18 mouse cellular contexts compared by ENCODE assay signal in genomic region chr8:12777171-12777570, GRCm38 (mm10). TPM values are rescaled to one million over a fixed set of nuclear protein-coding genes. Genes with fewer than 3 reads are reported as not detected.
DNase-seq lines count a peak whose midpoint lies in the region; ATAC-seq and TF ChIP-seq lines count a peak whose summit lies in the region.
"Had no signal": no experiment of that assay in that cellular context is flagged by ENCODE, and none has a peak within 500 bp of the region (broad histone marks: within the 10 kb centered on the region; RNA-seq: fewer than 3 reads in every experiment).

No protein-coding gene starts in this region.

- H3K4me1 ChIP-seq in heart, embryonic 13.5 days, result peaks cover 88% of the 10 kb centered on the region
- H3K4me1 ChIP-seq in MEL (ENCODE audit: control insufficient read depth in 1 of 2, insufficient read depth in 2 of 2, low read length in 2 of 2), result peaks cover 16 to 40% of the 10 kb centered on the region in 2 experiments
- peaks cover 47% of the 10 kb centered on the region for H3K4me1 ChIP-seq in intestine, embryonic 16.5 days (ENCODE audit: control insufficient read depth, insufficient read depth, low read length)
- H3K4me1 ChIP-seq in liver, embryonic 15.5 days (replicated peaks), result peaks cover 24% of the 10 kb centered on the region
- H3K4me1 ChIP-seq in forebrain, embryonic 13.5 days, result peaks cover 17% of the 10 kb centered on the region; the same call in 1 of the 2 replicates

- no peaks in the 10 kb centered on the region for H3K27me3 ChIP-seq in heart, embryonic 13.5 days (replicated peaks)
- no peaks in the 10 kb centered on the region for H3K27me3 ChIP-seq in MEL (ENCODE audit: control insufficient read depth in 1 of 2, insufficient read depth in 2 of 2, low read length in 2 of 2)
- H3K27me3 ChIP-seq in intestine, embryonic 16.5 days (replicated peaks; ENCODE audit: control insufficient read depth, insufficient read depth, low read length), result no peaks in the 10 kb centered on the region
- H3K27me3 ChIP-seq in liver, embryonic 15.5 days, result peaks cover 6% of the 10 kb centered on the region; the same call in 1 of the 2 replicates
- H3K27me3 ChIP-seq in forebrain, embryonic 13.5 days, result no peaks in the 10 kb centered on the region
- H3K27me3 ChIP-seq: forebrain, embryonic 12.5 days had no signal

- 0 out of 2 replicates have a peak overlapping the region, but pooled peaks have one; percentile 32 for H3K27ac ChIP-seq in heart, embryonic 13.5 days (replicated peaks)
- H3K27ac ChIP-seq in MEL (ENCODE audit: control insufficient read depth, low read depth, low read length), result peak overlapping the region; percentile 29
- H3K27ac ChIP-seq in intestine, embryonic 16.5 days (ENCODE audit: low read length), result peak overlapping the region; percentile 49
- H3K27ac ChIP-seq in liver, embryonic 15.5 days (replicated peaks), result no peak overlapping the region
- no peak overlapping the region for H3K27ac ChIP-seq in forebrain, embryonic 13.5 days
- H3K27ac ChIP-seq: embryonic facial prominence, embryonic 10.5 days; forebrain, embryonic 12.5 days; hindbrain, postnatal 0 days had no signal

- peaks cover 3% of the 10 kb centered on the region; the same call in 1 of the 2 replicates for H3K79me2 ChIP-seq in MEL (ENCODE audit: control insufficient read depth, insufficient read depth, low read length, poor library complexity)

- no peak overlapping the region; the same call in 1 of the 2 replicates for H3K4me2 ChIP-seq in heart, embryonic 13.5 days
- H3K4me2 ChIP-seq in intestine, embryonic 16.5 days (ENCODE audit: low read depth, low read length), result no peak overlapping the region
- no peak overlapping the region for H3K4me2 ChIP-seq in liver, embryonic 15.5 days
- no peak overlapping the region for H3K4me2 ChIP-seq in forebrain, embryonic 13.5 days
- H3K4me2 ChIP-seq: forebrain, embryonic 12.5 days had no signal

- no peak for DNase-seq in heart, postnatal 4 days
- DNase-seq in MEL (ENCODE audit: low read depth, low spot score), result peak; percentile 70
- DNase-seq in urinary bladder, postnatal 10 days (ENCODE audit: low spot score), result no peak
- DNase-seq: B cell, adult 2 months; cerebellum, adult 8-10 months; gastrocnemius, postnatal 10 days; heart, postnatal 10 days; kidney, adult 2 months; kidney, postnatal 14 days; left cerebral cortex, postnatal 4 days; right cerebral cortex, postnatal 4 days had no signal

- H3K9me3 ChIP-seq in heart, embryonic 13.5 days, result no peaks in the 10 kb centered on the region
- H3K9me3 ChIP-seq in MEL (replicated peaks; ENCODE audit: insufficient read depth, low read length), result no peaks in the 10 kb centered on the region
- H3K9me3 ChIP-seq in intestine, embryonic 16.5 days (ENCODE audit: control insufficient read depth, low read length), result no peaks in the 10 kb centered on the region
- no peaks in the 10 kb centered on the region for H3K9me3 ChIP-seq in liver, embryonic 15.5 days (replicated peaks)
- no peaks in the 10 kb centered on the region for H3K9me3 ChIP-seq in forebrain, embryonic 13.5 days (replicated peaks)
- H3K9me3 ChIP-seq: embryonic facial prominence, embryonic 10.5 days; forebrain, embryonic 12.5 days had no signal

- TF ChIP-seq CTCF in MEL (IDR thresholded peaks at IDR 0.05 in 2 of 3, conservative IDR thresholded peaks at IDR 0.05 in 1 of 3; ENCODE audit: control insufficient read depth in 1 of 3, insufficient read depth in 1 of 3, low read depth in 2 of 3, low read length in 3 of 3, poor library complexity in 1 of 3, severe bottlenecking in 1 of 3), result no peak

- ATAC-seq in heart, embryonic 13.5 days (ENCODE audit: extremely low read depth, insufficient number of reproducible peaks, low FRiP score, low TSS enrichment), result no peak
- peak; percentile 6; the same call in 1 of the 2 replicates for ATAC-seq in intestine, embryonic 16.5 days
- peak; percentile 76 for ATAC-seq in liver, embryonic 15.5 days (ENCODE audit: insufficient read depth)
- no peak for ATAC-seq in forebrain, embryonic 13.5 days
- ATAC-seq: hindbrain, postnatal 0 days had no signal

- no peak for TF ChIP-seq RAD21 in MEL (IDR thresholded peaks at IDR 0.05; ENCODE audit: low read depth, low read length)

- H3K36me3 ChIP-seq in heart, embryonic 13.5 days, result no peaks in the 10 kb centered on the region
- peaks cover 0 to 17% of the 10 kb centered on the region in 2 experiments; a peak in 2 of 4 replicates for H3K36me3 ChIP-seq in MEL (ENCODE audit: control insufficient read depth in 1 of 2, insufficient read depth in 2 of 2, low read length in 2 of 2)
- no peaks in the 10 kb centered on the region for H3K36me3 ChIP-seq in intestine, embryonic 16.5 days (ENCODE audit: control insufficient read depth, insufficient read depth, low read length)
- H3K36me3 ChIP-seq in liver, embryonic 15.5 days (replicated peaks), result no peaks in the 10 kb centered on the region
- H3K36me3 ChIP-seq in forebrain, embryonic 13.5 days (ENCODE audit: poor library complexity, severe bottlenecking), result no peaks in the 10 kb centered on the region
- H3K36me3 ChIP-seq: embryonic facial prominence, embryonic 10.5 days; forebrain, embryonic 12.5 days had no signal

- TF ChIP-seq POLR2A in MEL (IDR thresholded peaks at IDR 0.05; ENCODE audit: control insufficient read depth in 1 of 2, insufficient read depth in 1 of 2, low read depth in 1 of 2, low read length in 2 of 2, poor library complexity in 1 of 2), result no peak

- 30% methylated on average over 5 of the region's 5 CpGs for WGBS in heart, embryonic 13.5 days
- 52% methylated on average over 5 of the region's 5 CpGs for WGBS in intestine, embryonic 16.5 days
- WGBS in liver, embryonic 15.5 days (ENCODE audit: insufficient replicate concordance), result 13% methylated on average over 5 of the region's 5 CpGs
- 55% methylated on average over 5 of the region's 5 CpGs for WGBS in forebrain, embryonic 13.5 days

- peak in 1 of 2 experiments; percentile 37; a peak in 2 of 4 replicates for TF ChIP-seq EP300 in MEL (IDR thresholded peaks at IDR 0.05; ENCODE audit: low read depth in 1 of 2, low read length in 2 of 2)

- H3K9ac ChIP-seq in heart, embryonic 13.5 days, result no peak overlapping the region
- no peak overlapping the region for H3K9ac ChIP-seq in MEL (ENCODE audit: control insufficient read depth, low read depth, low read length, poor library complexity, severe bottlenecking)
- H3K9ac ChIP-seq in intestine, embryonic 16.5 days (ENCODE audit: low read depth, low read length), result no peak overlapping the region
- no peak overlapping the region for H3K9ac ChIP-seq in liver, embryonic 15.5 days
- no peak overlapping the region for H3K9ac ChIP-seq in forebrain, embryonic 13.5 days
- H3K9ac ChIP-seq: forebrain, embryonic 12.5 days had no signal

- no peak overlapping the region for H3K4me3 ChIP-seq in heart, embryonic 13.5 days
- no peak overlapping the region for H3K4me3 ChIP-seq in MEL (ENCODE audit: control insufficient read depth in 1 of 2, insufficient read depth in 1 of 2, low read depth in 2 of 2, low read length in 2 of 2)
- no peak overlapping the region for H3K4me3 ChIP-seq in intestine, embryonic 16.5 days (ENCODE audit: low read length)
- H3K4me3 ChIP-seq in liver, embryonic 15.5 days (replicated peaks), result no peak overlapping the region
- no peak overlapping the region for H3K4me3 ChIP-seq in forebrain, embryonic 13.5 days
- H3K4me3 ChIP-seq: embryonic facial prominence, embryonic 10.5 days; forebrain, embryonic 12.5 days had no signal

TF ChIP-seq in MEL, 35 proteins besides CTCF, POLR2A, EP300 and RAD21:
- peak; percentile 36 for TF ChIP-seq TAL1 (IDR thresholded peaks at IDR 0.05; ENCODE audit: low read length)
- TF ChIP-seq ZNF384 (IDR thresholded peaks at IDR 0.05; ENCODE audit: low read depth, low read length), result no peak
- TF ChIP-seq NELFE (IDR thresholded peaks at IDR 0.05; ENCODE audit: low read depth, low read length), result no peak
- TF ChIP-seq TCF12 (IDR thresholded peaks at IDR 0.05; ENCODE audit: low read depth, low read length), result peak; percentile 50; the same call in 1 of the 2 replicates
- TF ChIP-seq USF2 (IDR thresholded peaks at IDR 0.05; ENCODE audit: borderline replicate concordance in 1 of 2, insufficient read depth in 1 of 2, low read depth in 1 of 2, low read length in 2 of 2), result no peak

RNA-seq across cellular contexts. Expression of gene Atp11a, which starts 20.4 kb away (rescaled TPM):
- polyA plus RNA-seq in heart, embryonic 13.5 days (2015; fragmentation: Nextera tagmentation; extraction: Ambion mirVana), result 10.4 and 11.2 TPM in 2 replicates
- 10 to 100 TPM; 85.5 to 97.3 TPM for total RNA-seq in heart, postnatal 4 days (2021)
- 20.4 and 20.9 TPM in 2 replicates for total RNA-seq in MEL (2012; rRNA removed)
- 10 to 100 TPM in 1 of 2 experiments, not detected in 1; 39.7 TPM for polyA plus RNA-seq in MEL (2012; ENCODE audit: insufficient read depth in 1 of 2, insufficient read length in 2 of 2, low read depth in 1 of 2, low replicate concordance in 2 of 2, missing spikeins in 1 of 2)
- polyA plus RNA-seq in intestine, embryonic 16.5 days (2015; fragmentation: Nextera tagmentation; extraction: Ambion mirVana), result 9.0 and 11.2 TPM in 2 replicates
- 1.3 and 1.6 TPM in 2 replicates for polyA plus RNA-seq in liver, embryonic 15.5 days (2015; fragmentation: Nextera tagmentation; extraction: Ambion mirVana)
- polyA plus RNA-seq in forebrain, embryonic 13.5 days (2015; fragmentation: Nextera tagmentation; extraction: Ambion mirVana), result 10.1 and 13.0 TPM in 2 replicates

Comparison
In these comparisons a context has a peak if more than half of its experiments do, and no peak if none do; other contexts are left out.
1. ATAC-seq: peak in intestine, embryonic 16.5 days (single experiment) and liver, embryonic 15.5 days (single experiment); none in heart, embryonic 13.5 days (single experiment) and forebrain, embryonic 13.5 days (single experiment).
2. H3K27ac ChIP-seq: peak in heart, embryonic 13.5 days (single experiment), MEL (single experiment) and intestine, embryonic 16.5 days (single experiment); none in liver, embryonic 15.5 days (single experiment) and forebrain, embryonic 13.5 days (single experiment).